Comparison of ENCODE assay signal across 13 mouse cellular contexts in the genomic region with DNA sequence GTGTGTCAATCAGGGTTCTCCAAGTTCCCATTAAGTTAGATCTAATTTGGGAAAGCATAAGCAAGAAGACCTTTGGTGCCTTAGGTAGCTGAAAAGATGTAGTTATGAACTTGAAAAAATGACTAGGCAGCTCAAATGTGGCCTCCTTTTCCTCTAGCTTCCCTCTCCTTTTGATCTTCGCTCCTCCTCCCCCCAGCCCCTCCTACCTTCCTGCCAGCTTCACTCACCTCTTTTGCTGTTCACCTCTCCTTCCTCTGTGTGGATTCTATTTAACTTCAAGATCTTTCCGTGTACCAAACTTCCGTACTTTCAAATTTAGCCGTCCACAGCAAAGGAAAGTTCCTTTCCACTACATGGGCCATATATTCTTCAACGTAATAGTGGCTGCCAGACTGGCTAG.
"Had no signal": no experiment of that assay in that cellular context is flagged by ENCODE, and none has a peak within 500 bp of the region (broad histone marks: within the 10 kb centered on the region; RNA-seq: fewer than 3 reads in every experiment).

No protein-coding gene starts in this region.

- H3K27ac ChIP-seq: left cerebral cortex, adult 2 months; liver, embryonic 13.5 days; neural tube, embryonic 12.5 days; neural tube, embryonic 15.5 days had no signal

- DNase-seq: kidney, adult 11 months; kidney, adult 8-10 months; kidney, postnatal 25 days; layer of hippocampus, postnatal 36 days; liver, embryonic 13.5 days; lung, adult 2 months; lung, postnatal 14 days; lung, postnatal 4 days; midbrain, embryonic 14.5 days; right cerebral cortex, adult 18-20 months had no signal

- H3K36me3 ChIP-seq: liver, embryonic 13.5 days; neural tube, embryonic 12.5 days; neural tube, embryonic 15.5 days had no signal

- H3K27me3 ChIP-seq: liver, embryonic 13.5 days; neural tube, embryonic 12.5 days; neural tube, embryonic 15.5 days had no signal

- H3K4me1 ChIP-seq: liver, embryonic 13.5 days; neural tube, embryonic 12.5 days; neural tube, embryonic 15.5 days had no signal

- H3K4me3 ChIP-seq: left cerebral cortex, adult 2 months; liver, embryonic 13.5 days; neural tube, embryonic 12.5 days; neural tube, embryonic 15.5 days had no signal
